Mouse (Mus musculus) hindbrain, embryonic 14.5 days (tissue): ENCODE measurements around the gene Atxn1. TPM values are rescaled to one million over a fixed set of nuclear protein-coding genes. Genes with fewer than 3 reads are reported as not detected.

Experiments used
- ATAC-seq: fragments of 200-750 bp; cut with Nextera tagmentation; 2 replicates; pipeline ENCODE4 v1.8.0; 2017; ENCODE audit warnings: moderate number of reproducible peaks, mild to moderate bottlenecking, moderate TSS enrichment, moderate library complexity; ENCODE audit not compliant: low FRiP score
- DNase-seq: peaks from one replicate; pipeline ENCODE4 v3.0.0-alpha.2; 2015; ENCODE audit warnings: low spot score
- H3K27ac ChIP-seq: fragments of 300-500 bp; sonication (generic); 2 replicates; pipeline ENCODE4 v1.5.1; 2014; ENCODE audit warnings: mild to moderate bottlenecking, moderate library complexity
- H3K27me3 ChIP-seq: fragments of 300-500 bp; sonication (generic); 2 replicates; pipeline ENCODE4 v1.6.1; 2014; ENCODE audit warnings: mild to moderate bottlenecking, low read length, mixed read lengths; ENCODE audit not compliant: control insufficient read depth, insufficient read depth
- H3K36me3 ChIP-seq: fragments of 300-500 bp; sonication (generic); replicated peaks from 2 replicates; pipeline ENCODE4 v1.6.1; 2014; ENCODE audit not compliant: control insufficient read depth, insufficient read depth
- H3K4me1 ChIP-seq: fragments of 300-500 bp; sonication (generic); replicated peaks from 2 replicates; pipeline ENCODE4 v1.6.1; 2014; ENCODE audit warnings: antibody characterized with exemption, low read length, mixed read lengths; ENCODE audit not compliant: control insufficient read depth, insufficient read depth
- H3K4me2 ChIP-seq: fragments of 300-500 bp; sonication (generic); replicated peaks from 2 replicates; pipeline ENCODE4 v1.6.1; 2014; ENCODE audit warnings: mild to moderate bottlenecking, moderate library complexity
- H3K4me3 ChIP-seq: fragments of 300-500 bp; sonication (generic); replicated peaks from 2 replicates; pipeline ENCODE4 v1.5.1; 2014; ENCODE audit warnings: mild to moderate bottlenecking, low read length
- H3K9ac ChIP-seq: fragments of 300-500 bp; sonication (generic); 2 replicates; pipeline ENCODE4 v1.6.1; 2014
- H3K9me3 ChIP-seq: fragments of 300-500 bp; sonication (generic); 2 replicates; pipeline ENCODE4 v1.6.1; 2016; ENCODE audit warnings: low read length; ENCODE audit not compliant: control insufficient read depth
- WGBS: fragments of 180-500 bp; shearing (Covaris S2); extraction: QIAGEN DNeasy Blood & Tissue Kit; methylation state at CpG from one replicate; pipeline ENCODE4 v1.1.7; 2014; 5-methylcytosine and 5-hydroxymethylcytosine counted together
- polyA plus RNA-seq: library from polyadenylated mRNA; unstranded; fragments of >200 nt; fragmentation: Nextera tagmentation; extraction: Ambion mirVana; gene quantifications from 2 replicates; pipeline ENCODE4 v1.2.1, GENCODE M21; 2014

Atxn1 gene
- polyA plus RNA-seq, 1 experiment from 2014 or later, result 8.1 TPM

DNA sequence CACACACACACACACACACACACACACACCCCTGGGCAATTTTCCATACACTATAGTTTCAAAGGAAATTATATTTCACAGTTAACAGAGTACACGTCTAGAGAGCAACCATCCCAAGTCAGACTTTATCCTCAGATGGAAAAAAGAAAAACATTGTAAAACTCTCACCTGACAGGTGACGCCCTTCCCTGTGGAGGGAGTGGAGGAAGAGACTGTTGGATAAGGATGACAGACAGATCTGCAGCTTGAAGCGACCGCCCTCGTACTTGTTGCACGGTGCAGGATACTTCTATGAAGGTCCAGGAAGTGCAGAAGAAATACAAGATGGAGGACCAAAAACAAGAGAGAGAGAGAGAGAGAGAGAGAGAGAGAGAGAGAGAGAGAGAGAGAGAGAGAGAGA lies 8.5 kb downstream of the Atxn1 start:
- no peak for DNase-seq
- 91% methylated on average over 6 of the region's 6 CpGs for WGBS
- no peaks in the 10 kb centered on the region for H3K27me3 ChIP-seq
- no peak overlapping the region for H3K4me2 ChIP-seq
- no peak overlapping the region for H3K9ac ChIP-seq
- no peaks in the 10 kb centered on the region for H3K36me3 ChIP-seq
- H3K27ac ChIP-seq, result no peak overlapping the region
- ATAC-seq, result no peak
- no peak overlapping the region for H3K4me3 ChIP-seq
- H3K4me1 ChIP-seq, result peaks cover 12% of the 10 kb centered on the region
- no peaks in the 10 kb centered on the region for H3K9me3 ChIP-seq

GRCm38 (mm10) chr13:45955370-45956055 lies 9.3 kb downstream of the Atxn1 start:
- Histone ChIP-seq H3K9me3 (no peaks in the 10 kb centered on the region), H3K27me3 (no peaks in the 10 kb centered on the region), H3K4me1 (peaks cover 12% of the 10 kb centered on the region), H3K27ac (no peak overlapping the region), H3K4me2 (no peak overlapping the region), H3K9ac (no peak overlapping the region), H3K36me3 (no peaks in the 10 kb centered on the region), H3K4me3 (no peak overlapping the region)
- no peak for DNase-seq
- WGBS, result 90% methylated on average over 9 of the region's 9 CpGs
- no peak for ATAC-seq

GRCm38 (mm10) chr13:45953098-45953497 lies 11.7 kb downstream of the Atxn1 start:
- no peak for ATAC-seq
- Histone ChIP-seq H3K4me3 (no peak overlapping the region), H3K9me3 (no peaks in the 10 kb centered on the region), H3K36me3 (0 out of 2 replicates have a peak, but pooled peaks cover 2% of the 10 kb centered on the region), H3K4me1 (peaks cover 4% of the 10 kb centered on the region; the same call in 1 of the 2 replicates), H3K9ac (no peak overlapping the region), H3K4me2 (no peak overlapping the region), H3K27me3 (no peaks in the 10 kb centered on the region), H3K27ac (no peak overlapping the region)
- no peak for DNase-seq
- 60% methylated on average over 4 of the region's 4 CpGs for WGBS

DNA sequence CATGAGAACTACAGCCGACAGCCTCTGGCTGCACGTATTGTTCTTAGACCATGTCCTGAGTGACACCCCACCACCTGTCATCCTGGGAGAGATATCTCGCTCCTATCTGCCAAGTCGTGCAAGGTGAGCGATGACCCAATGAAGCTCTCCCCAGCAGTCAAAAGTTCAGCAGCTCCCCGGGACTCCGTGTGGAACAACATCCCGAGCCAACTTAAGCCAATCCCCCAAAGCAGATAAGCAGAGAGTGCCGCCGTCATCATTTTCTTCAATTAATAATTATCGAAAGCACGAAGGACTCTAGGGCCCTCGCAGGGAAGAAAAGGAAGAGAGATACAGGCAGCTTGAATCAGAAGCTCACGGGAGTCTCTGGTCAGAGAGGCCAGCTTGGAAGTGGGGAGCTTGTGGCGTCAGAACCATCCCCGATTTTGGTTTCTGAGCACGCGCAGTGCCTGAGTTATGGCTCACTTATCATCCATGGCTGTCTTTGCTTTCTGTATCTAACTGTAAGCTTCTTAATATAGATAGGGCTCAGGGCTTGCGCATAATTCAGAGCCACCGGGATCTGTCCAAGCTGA lies 13.7 kb downstream of the Atxn1 start:
- ATAC-seq, result no peak
- no peaks in the 10 kb centered on the region for H3K9me3 ChIP-seq
- H3K27ac ChIP-seq, result no peak overlapping the region
- no peaks in the 10 kb centered on the region for H3K27me3 ChIP-seq
- no peak overlapping the region for H3K9ac ChIP-seq
- no peak overlapping the region for H3K4me2 ChIP-seq
- peaks cover 4% of the 10 kb centered on the region; the same call in 1 of the 2 replicates for H3K4me1 ChIP-seq
- H3K4me3 ChIP-seq, result no peak overlapping the region
- 77% methylated on average over 20 of the region's 20 CpGs for WGBS
- DNase-seq, result no peak
- 0 out of 2 replicates have a peak, but pooled peaks cover 2% of the 10 kb centered on the region for H3K36me3 ChIP-seq

DNA sequence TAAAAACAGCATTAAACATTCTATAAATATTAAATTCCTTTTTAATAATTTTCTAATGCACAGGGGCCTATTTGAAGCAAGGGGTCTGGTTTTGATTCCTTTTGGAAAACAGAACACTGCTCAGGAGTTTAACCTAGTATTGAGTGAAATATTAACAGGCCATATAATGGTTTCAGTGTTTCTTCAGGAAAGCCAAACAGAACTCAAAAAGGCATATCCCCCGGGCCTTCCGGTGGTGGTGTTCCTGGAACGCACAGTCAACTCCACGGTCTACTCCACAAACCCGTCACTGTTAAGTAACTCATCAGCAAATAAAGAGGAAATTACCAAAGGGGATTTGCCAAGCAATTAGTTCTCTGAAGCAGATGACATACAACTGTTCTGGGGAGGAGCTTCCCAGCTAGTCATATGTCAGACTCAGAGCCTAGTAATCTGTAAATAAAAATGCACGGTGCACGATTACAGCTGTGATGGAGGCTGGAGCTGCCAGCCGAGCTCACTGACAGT lies 14.4 kb downstream of the Atxn1 start:
- H3K4me1 ChIP-seq, result peaks cover 4% of the 10 kb centered on the region; the same call in 1 of the 2 replicates
- ATAC-seq (peak; percentile 51; the same call in 1 of the 2 replicates), DNase-seq (no peak)
- no peaks in the 10 kb centered on the region for H3K27me3 ChIP-seq
- no peak overlapping the region for H3K4me3 ChIP-seq
- WGBS, result 42% methylated on average over 8 of the region's 8 CpGs
- 0 out of 2 replicates have a peak, but pooled peaks cover 2% of the 10 kb centered on the region for H3K36me3 ChIP-seq
- H3K4me2 ChIP-seq, result no peak overlapping the region
- H3K9me3 ChIP-seq, result no peaks in the 10 kb centered on the region
- H3K9ac ChIP-seq, result no peak overlapping the region
- no peak overlapping the region for H3K27ac ChIP-seq

- WGBS, result 96% methylated on average over 11 of the region's 11 CpGs
- H3K36me3 ChIP-seq, result peaks cover 4% of the 10 kb centered on the region; the same call in 1 of the 2 replicates
- no peaks in the 10 kb centered on the region for H3K9me3 ChIP-seq
- no peaks in the 10 kb centered on the region for H3K27me3 ChIP-seq
- no peak overlapping the region for H3K4me2 ChIP-seq
- DNase-seq (no peak), ATAC-seq (no peak)
- no peak overlapping the region for H3K9ac ChIP-seq
- H3K27ac ChIP-seq, result no peak overlapping the region
- peaks cover 4% of the 10 kb centered on the region; the same call in 1 of the 2 replicates for H3K4me1 ChIP-seq
- no peak overlapping the region for H3K4me3 ChIP-seq
These were observed 18.7 kb downstream of the Atxn1 start for GRCm38 (mm10) chr13:45946136-45946535.

DNA sequence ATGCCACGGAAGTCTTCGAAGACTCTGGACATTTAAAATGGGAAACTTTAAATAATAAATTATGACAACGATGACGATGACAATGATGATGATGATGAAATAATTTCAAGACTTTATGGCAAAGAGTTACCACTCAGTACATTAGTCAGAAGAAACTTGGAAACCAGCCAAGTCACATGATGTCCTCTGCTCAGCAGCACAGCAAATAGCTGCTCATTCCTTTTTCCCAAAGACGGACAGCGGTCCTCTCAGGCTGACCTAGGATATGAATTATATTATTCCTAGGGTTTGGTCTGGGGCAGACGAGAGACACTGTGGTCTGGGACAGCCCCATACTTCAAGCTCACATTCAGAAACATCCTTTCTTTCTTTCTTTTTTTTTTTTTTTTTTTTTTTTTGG lies 22.5 kb downstream of the Atxn1 start:
- no peaks in the 10 kb centered on the region for H3K27me3 ChIP-seq
- peaks cover 2% of the 10 kb centered on the region; the same call in 1 of the 2 replicates for H3K36me3 ChIP-seq
- no peak overlapping the region for H3K4me2 ChIP-seq
- H3K9ac ChIP-seq, result no peak overlapping the region
- H3K4me3 ChIP-seq, result no peak overlapping the region
- WGBS, result 84% methylated on average over 7 of the region's 7 CpGs
- ATAC-seq (no peak), DNase-seq (no peak)
- H3K9me3 ChIP-seq, result no peaks in the 10 kb centered on the region
- no peak overlapping the region for H3K27ac ChIP-seq
- H3K4me1 ChIP-seq, result no peaks in the 10 kb centered on the region

DNA sequence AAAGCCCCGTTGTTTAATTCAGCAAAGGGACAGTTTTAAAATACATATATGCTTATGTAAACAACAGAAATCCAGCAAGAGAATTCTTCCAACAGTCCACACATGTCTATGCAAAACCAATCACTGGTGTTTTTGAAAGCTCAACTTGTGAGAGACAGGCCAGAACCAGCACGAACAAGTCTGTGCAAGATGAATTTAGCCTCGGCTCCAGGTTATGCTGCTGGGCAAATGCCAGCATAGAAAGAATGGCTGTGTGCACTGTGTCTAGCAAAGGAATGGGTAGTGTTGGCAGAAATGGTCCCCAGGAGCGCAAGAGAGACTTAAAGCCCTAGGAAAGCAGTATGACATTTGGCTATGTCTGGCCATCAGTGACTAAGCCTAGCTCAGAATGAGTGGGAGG lies 24.1 kb downstream of the Atxn1 start:
- no peaks in the 10 kb centered on the region for H3K9me3 ChIP-seq
- ATAC-seq (no peak), DNase-seq (no peak)
- peaks cover 2% of the 10 kb centered on the region; the same call in 1 of the 2 replicates for H3K36me3 ChIP-seq
- H3K4me1 ChIP-seq, result no peaks in the 10 kb centered on the region
- H3K9ac ChIP-seq, result no peak overlapping the region
- no peaks in the 10 kb centered on the region for H3K27me3 ChIP-seq
- no peak overlapping the region for H3K4me3 ChIP-seq
- H3K4me2 ChIP-seq, result no peak overlapping the region
- no peak overlapping the region for H3K27ac ChIP-seq
- 91% methylated on average over 4 of the region's 4 CpGs for WGBS

DNA sequence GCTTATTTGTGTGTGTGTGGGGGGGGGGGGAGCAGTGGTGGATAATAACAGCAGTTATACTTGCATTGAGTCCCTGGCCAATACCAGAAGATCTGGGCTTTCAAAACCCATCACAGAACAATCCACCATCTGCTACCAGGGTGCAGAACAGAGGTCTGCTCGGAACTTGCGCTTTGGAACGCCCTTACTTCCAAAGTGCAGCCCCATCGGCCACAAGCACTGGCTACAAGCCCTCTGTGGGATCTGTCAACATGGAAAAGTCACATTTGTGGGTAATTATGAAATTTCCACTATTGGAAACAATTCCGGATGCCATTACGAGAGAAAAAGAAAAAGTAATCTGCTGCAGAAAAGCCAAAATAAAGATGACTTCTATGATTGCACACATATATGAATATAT lies 25.2 kb downstream of the Atxn1 start:
- Histone ChIP-seq H3K9me3 (no peaks in the 10 kb centered on the region), H3K27me3 (no peaks in the 10 kb centered on the region), H3K4me3 (no peak overlapping the region), H3K4me1 (no peaks in the 10 kb centered on the region), H3K9ac (no peak overlapping the region), H3K4me2 (no peak overlapping the region), H3K27ac (no peak overlapping the region), H3K36me3 (peaks cover 2% of the 10 kb centered on the region; the same call in 1 of the 2 replicates)
- ATAC-seq (no peak), DNase-seq (no peak)
- 88% methylated on average over 6 of the region's 6 CpGs for WGBS
